In the genomic region with DNA sequence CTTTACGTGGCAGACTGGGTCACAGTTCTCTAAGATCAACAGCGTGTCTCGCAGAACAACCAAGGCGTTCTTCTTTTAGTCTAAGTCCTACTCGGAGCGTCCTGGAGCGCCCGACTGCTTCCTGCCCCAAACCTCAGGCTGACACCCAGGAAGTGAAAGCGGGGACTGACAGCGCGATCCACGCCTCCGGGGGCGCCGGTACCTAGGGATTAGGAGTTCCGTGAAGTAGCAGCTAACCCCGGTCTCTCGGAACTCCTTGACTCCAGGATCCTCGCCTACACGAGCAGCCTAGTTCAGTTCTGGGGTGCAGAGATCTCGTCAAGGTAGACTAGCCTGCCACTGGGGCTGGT, we compare ENCODE assay signal across 8 mouse cellular contexts. TPM values are rescaled to one million over a fixed set of nuclear protein-coding genes. Genes with fewer than 3 reads are reported as not detected.
DNase-seq lines count a peak whose midpoint lies in the region; ATAC-seq lines count a peak whose summit lies in the region.

A gene (plus strand): TSS at position 199 of the 350 bp plus-strand sequence.

- intact Hi-C loops in heart, postnatal 36 days (cut with DNase I), result loop anchor here (1.0 to 5.0 kb wide), 7 partner anchors 78 to 769 kb away; no protein-coding TSS in a partner anchor

- no peaks in the 10 kb centered on the region for H3K36me3 ChIP-seq in forebrain, embryonic 16.5 days (ENCODE audit: control insufficient read depth, insufficient read depth)
- no peaks in the 10 kb centered on the region for H3K36me3 ChIP-seq in lung, embryonic 16.5 days (ENCODE audit: control insufficient read depth, insufficient read depth, low read length)

- peaks cover 34% of the 10 kb centered on the region for H3K4me1 ChIP-seq in forebrain, embryonic 16.5 days (replicated peaks; ENCODE audit: control insufficient read depth, insufficient read depth, low read length)
- H3K4me1 ChIP-seq in lung, embryonic 16.5 days (replicated peaks; ENCODE audit: control insufficient read depth, insufficient read depth, low read length), result peaks cover 34% of the 10 kb centered on the region

- H3K27me3 ChIP-seq in forebrain, embryonic 16.5 days (replicated peaks; ENCODE audit: control insufficient read depth, insufficient read depth, low read length), result no peaks in the 10 kb centered on the region
- H3K27me3 ChIP-seq in lung, embryonic 16.5 days (ENCODE audit: control insufficient read depth, insufficient read depth, low read depth, low read length), result no peaks in the 10 kb centered on the region

- peak; percentile 46 for DNase-seq in ZHBTc4 (ENCODE audit: low read depth, low spot score)
- peak in 1 of 2 experiments; percentile 78 for DNase-seq in heart, postnatal 36 days
- DNase-seq in layer of hippocampus, postnatal 14 days (ENCODE audit: low spot score in 2 of 2), result peak in 1 of 2 experiments; percentile 49
- peak; percentile 37 for DNase-seq in ovary, postnatal 14 days (ENCODE audit: low spot score)

- H3K27ac ChIP-seq in forebrain, embryonic 16.5 days (ENCODE audit: low read length), result peak within 1 kb of the TSS; percentile 97
- H3K27ac ChIP-seq in lung, embryonic 16.5 days (ENCODE audit: low read length), result peak within 1 kb of the TSS; percentile 99

- peak; percentile 63 for ATAC-seq in CD4-positive, CD25-positive, alpha-beta regulatory T cell, adult 4 months
- ATAC-seq in forebrain, embryonic 16.5 days, result peak; percentile 24
- ATAC-seq in lung, embryonic 16.5 days (ENCODE audit: low read depth), result peak; percentile 11
- ATAC-seq in cerebellum, adult (ENCODE audit: insufficient number of reproducible peaks, low FRiP score, low TSS enrichment), result no peak

- 0% methylated on average over 21 of the region's 21 CpGs for WGBS in forebrain, embryonic 16.5 days
- WGBS in lung, embryonic 16.5 days, result under 1% methylated on average over 21 of the region's 21 CpGs

- H3K4me3 ChIP-seq in forebrain, embryonic 16.5 days (replicated peaks; ENCODE audit: low read length), result peak within 1 kb of the TSS; percentile 56
- peak within 1 kb of the TSS; percentile 96 for H3K4me3 ChIP-seq in lung, embryonic 16.5 days (ENCODE audit: low read length)

- H3K9ac ChIP-seq in forebrain, embryonic 16.5 days (replicated peaks; ENCODE audit: low read depth, low read length), result peak within 1 kb of the TSS; percentile 70
- peak within 1 kb of the TSS; percentile 94 for H3K9ac ChIP-seq in lung, embryonic 16.5 days (ENCODE audit: low read length)

- no peaks in the 10 kb centered on the region for H3K9me3 ChIP-seq in forebrain, embryonic 16.5 days (ENCODE audit: control insufficient read depth, low read length)
- no peaks in the 10 kb centered on the region for H3K9me3 ChIP-seq in lung, embryonic 16.5 days (ENCODE audit: control insufficient read depth, low read length)

- peak within 1 kb of the TSS; percentile 90 for H3K4me2 ChIP-seq in forebrain, embryonic 16.5 days (ENCODE audit: low read length)
- H3K4me2 ChIP-seq in lung, embryonic 16.5 days (ENCODE audit: low read depth, low read length), result peak within 1 kb of the TSS; percentile 99

RNA-seq across cellular contexts. Expression of the gene that starts here (rescaled TPM):
- 100 to 1,000 TPM; 219 to 377 TPM for polyA plus RNA-seq in CD4-positive, CD25-positive, alpha-beta regulatory T cell, adult 4 months (2017; shearing (Covaris generic))
- 143 and 164 TPM in 2 replicates for polyA plus RNA-seq in forebrain, embryonic 16.5 days (2015; fragmentation: Nextera tagmentation; extraction: Ambion mirVana)
- total RNA-seq in heart, postnatal 36 days (2021), result 100 to 1,000 TPM; 100 to 116 TPM
- 100 to 1,000 TPM; 127 to 140 TPM for total RNA-seq in layer of hippocampus, postnatal 14 days (2021)
- 144 and 149 TPM in 2 replicates for polyA plus RNA-seq in lung, embryonic 16.5 days (2015; fragmentation: Nextera tagmentation; extraction: Ambion mirVana)
